Mouse (Mus musculus) forebrain, embryonic 11.5 days (tissue): ENCODE measurements around the gene Olfr392. TPM values are rescaled to one million over a fixed set of nuclear protein-coding genes. Genes with fewer than 3 reads are reported as not detected.

Source experiments
- ATAC-seq: fragments of 200-750 bp; cut with Nextera tagmentation; replicated peaks from 2 replicates; pipeline ENCODE4 v1.8.0; 2017; ENCODE audit warnings: moderate TSS enrichment; ENCODE audit not compliant: low FRiP score
- DNase-seq: peaks from one replicate; pipeline ENCODE4 v3.0.0-alpha.2; 2017; ENCODE audit warnings: low spot score
- H3K27ac ChIP-seq: fragments of 300-500 bp; sonication (generic); 2 replicates; pipeline ENCODE4 v1.5.1; 2014; ENCODE audit warnings: low read depth, low read length
- H3K27me3 ChIP-seq: fragments of 300-500 bp; sonication (generic); 2 replicates; pipeline ENCODE4 v1.6.1; 2014; ENCODE audit warnings: mild to moderate bottlenecking, low read length, mixed read lengths; ENCODE audit not compliant: control insufficient read depth, insufficient read depth
- H3K36me3 ChIP-seq: fragments of 300-500 bp; sonication (generic); 2 replicates; pipeline ENCODE4 v1.6.1; 2014; ENCODE audit warnings: mild to moderate bottlenecking, low read length, moderate library complexity, mixed read lengths; ENCODE audit not compliant: control insufficient read depth, insufficient read depth
- H3K4me1 ChIP-seq: fragments of 300-500 bp; sonication (generic); replicated peaks from 2 replicates; pipeline ENCODE4 v1.6.1; 2014; ENCODE audit warnings: low read length, mixed read lengths; ENCODE audit not compliant: control insufficient read depth, insufficient read depth
- H3K4me2 ChIP-seq: fragments of 300-500 bp; sonication (generic); 2 replicates; pipeline ENCODE4 v1.6.1; 2014; ENCODE audit warnings: low read depth, mild to moderate bottlenecking, low read length, moderate library complexity, mixed read lengths; ENCODE audit not compliant: severe bottlenecking
- H3K4me3 ChIP-seq: fragments of 300-500 bp; sonication (generic); 2 replicates; pipeline ENCODE4 v1.5.1; 2014; ENCODE audit warnings: low read depth, low read length
- H3K9ac ChIP-seq: fragments of 300-500 bp; sonication (generic); 2 replicates; pipeline ENCODE4 v1.6.1; 2014; ENCODE audit warnings: low read length
- H3K9me3 ChIP-seq: fragments of 300-500 bp; sonication (generic); 2 replicates; pipeline ENCODE4 v1.6.1; 2016; ENCODE audit warnings: low read length, mixed read lengths; ENCODE audit not compliant: control insufficient read depth
- WGBS: fragments of 180-500 bp; shearing (Covaris S2); extraction: QIAGEN DNeasy Blood & Tissue Kit; methylation state at CpG from one replicate; pipeline ENCODE4 v1.1.7; 2014; 5-methylcytosine and 5-hydroxymethylcytosine counted together
- polyA plus RNA-seq: library from polyadenylated mRNA; unstranded; fragments of >200 nt; fragmentation: Nextera tagmentation; extraction: Ambion mirVana; gene quantifications from 2 replicates; pipeline ENCODE4 v1.2.1, GENCODE M21; 2014

Gene Olfr392
- polyA plus RNA-seq, result not detected in 2 replicates

GRCm38 (mm10) chr11:73816949-73817348 is at the start of gene Olfr392:
Gene Olfr392 (minus strand): TSS chr11:73817049.
- 90% methylated on average over 1 of the region's 1 CpGs for WGBS
- DNase-seq, result no peak
- ATAC-seq, result no peak

GRCm38 (mm10) chr11:73851354-73851753 is 34.5 kb upstream of the Olfr392 start, which contains the start of gene Olfr393:
Gene Olfr393 (minus strand): TSS chr11:73851454.
- no peak within 1 kb of the TSS for H3K9ac ChIP-seq
- H3K9me3 ChIP-seq, result peaks cover 3% of the 10 kb centered on the region; the same call in 1 of the 2 replicates
- no peaks in the 10 kb centered on the region for H3K4me1 ChIP-seq
- no peak for DNase-seq
- H3K27me3 ChIP-seq, result no peaks in the 10 kb centered on the region
- H3K27ac ChIP-seq, result no peak within 1 kb of the TSS
- H3K4me2 ChIP-seq, result no peak within 1 kb of the TSS
- ATAC-seq, result no peak
- no peaks in the 10 kb centered on the region for H3K36me3 ChIP-seq
- no peak within 1 kb of the TSS for H3K4me3 ChIP-seq

More at GRCm38 (mm10) chr11:73816949-73817348, at the start of gene Olfr392:
- Histone ChIP-seq H3K9ac (no peak within 1 kb of the TSS), H3K4me2 (no peak within 1 kb of the TSS), H3K4me3 (no peak within 1 kb of the TSS), H3K27ac (no peak within 1 kb of the TSS), H3K4me1 (no peaks in the 10 kb centered on the region), H3K36me3 (no peaks in the 10 kb centered on the region), H3K9me3 (peaks cover 2% of the 10 kb centered on the region; the same call in 1 of the 2 replicates), H3K27me3 (no peaks in the 10 kb centered on the region)

GRCm38 (mm10) chr11:73802952-73803351 is 13.9 kb downstream of the Olfr392 start, which contains the start of gene Olfr391-ps:
Gene Olfr391-ps (minus strand): TSS chr11:73803052.
- no peaks in the 10 kb centered on the region for H3K4me1 ChIP-seq
- H3K9me3 ChIP-seq, result no peaks in the 10 kb centered on the region; the same call in 1 of the 2 replicates
- ATAC-seq (no peak), DNase-seq (no peak)
- H3K27me3 ChIP-seq, result no peaks in the 10 kb centered on the region
- H3K4me3 ChIP-seq, result no peak within 1 kb of the TSS
- H3K9ac ChIP-seq, result no peak within 1 kb of the TSS
- H3K27ac ChIP-seq, result no peak within 1 kb of the TSS
- WGBS, result 38% methylated on average over 1 of the region's 1 CpGs
- H3K4me2 ChIP-seq, result no peak within 1 kb of the TSS
- no peaks in the 10 kb centered on the region for H3K36me3 ChIP-seq

- no peak for DNase-seq
- Histone ChIP-seq H3K9me3 (no peaks in the 10 kb centered on the region; the same call in 1 of the 2 replicates), H3K9ac (no peak within 1 kb of the TSS), H3K4me2 (no peak within 1 kb of the TSS), H3K4me1 (no peaks in the 10 kb centered on the region), H3K36me3 (no peaks in the 10 kb centered on the region), H3K27ac (no peak within 1 kb of the TSS), H3K4me3 (no peak within 1 kb of the TSS), H3K27me3 (no peaks in the 10 kb centered on the region)
- 84% methylated on average over 1 of the region's 1 CpGs for WGBS
- no peak for ATAC-seq
Observed at GRCm38 (mm10) chr11:73782664-73783063, 34.2 kb downstream of the Olfr392 start, which contains the start of gene Olfr390. Gene Olfr390 (plus strand): TSS chr11:73782964.

GRCm38 (mm10) chr11:73780613-73781012 is 36.2 kb downstream of the Olfr392 start, which contains the start of gene Olfr389:
Gene Olfr389 (minus strand): TSS chr11:73780713.
- Histone ChIP-seq H3K27me3 (no peaks in the 10 kb centered on the region), H3K4me3 (no peak within 1 kb of the TSS), H3K27ac (no peak within 1 kb of the TSS), H3K36me3 (no peaks in the 10 kb centered on the region), H3K4me1 (no peaks in the 10 kb centered on the region), H3K4me2 (no peak within 1 kb of the TSS), H3K9ac (no peak within 1 kb of the TSS), H3K9me3 (no peaks in the 10 kb centered on the region; the same call in 1 of the 2 replicates)
- no peak for ATAC-seq
- no peak for DNase-seq
- 91% methylated on average over 1 of the region's 1 CpGs for WGBS

Other genes with a start within 250 kb of the Olfr392 start
- not detected in 2 replicates for gene Olfr385, start 224.0 kb downstream of the Olfr392 start, polyA plus RNA-seq
- gene Olfr384, start 218.5 kb downstream of the Olfr392 start, polyA plus RNA-seq, result not detected in 2 replicates
- not detected in 2 replicates for gene Zfp735, start 128.3 kb downstream of the Olfr392 start, polyA plus RNA-seq
- gene Olfr389, start 36.3 kb downstream of the Olfr392 start, polyA plus RNA-seq, result not detected in 2 replicates
- gene Olfr390, start 34.1 kb downstream of the Olfr392 start, polyA plus RNA-seq, result not detected in 2 replicates
- gene Olfr391-ps, start 14.0 kb downstream of the Olfr392 start, polyA plus RNA-seq, result not detected in 2 replicates
- not detected in 2 replicates for gene Olfr393, start 34.4 kb upstream of the Olfr392 start, polyA plus RNA-seq
- not detected in 2 replicates for gene Olfr394, start 73.7 kb upstream of the Olfr392 start, polyA plus RNA-seq
- not detected in 2 replicates for gene Olfr395, start 92.2 kb upstream of the Olfr392 start, polyA plus RNA-seq
- gene Olfr23, start 119.6 kb upstream of the Olfr392 start, polyA plus RNA-seq, result not detected in 2 replicates
- not detected in 2 replicates for gene Olfr397, start 143.8 kb upstream of the Olfr392 start, polyA plus RNA-seq
- gene Olfr398, start 173.4 kb upstream of the Olfr392 start, polyA plus RNA-seq, result not detected in 2 replicates
- not detected in 2 replicates for gene Olfr139, start 239.5 kb upstream of the Olfr392 start, polyA plus RNA-seq
- not detected in 2 replicates for gene Olfr399, start 239.6 kb upstream of the Olfr392 start, polyA plus RNA-seq